Mouse (Mus musculus): Measurements from ENCODE around the gene Zbed6.
"Not testable (repeated sequence)": the region's sequence is repeated elsewhere in the genome, so short reads cannot be mapped to it uniquely, and the experiment has no call there.

DNA sequence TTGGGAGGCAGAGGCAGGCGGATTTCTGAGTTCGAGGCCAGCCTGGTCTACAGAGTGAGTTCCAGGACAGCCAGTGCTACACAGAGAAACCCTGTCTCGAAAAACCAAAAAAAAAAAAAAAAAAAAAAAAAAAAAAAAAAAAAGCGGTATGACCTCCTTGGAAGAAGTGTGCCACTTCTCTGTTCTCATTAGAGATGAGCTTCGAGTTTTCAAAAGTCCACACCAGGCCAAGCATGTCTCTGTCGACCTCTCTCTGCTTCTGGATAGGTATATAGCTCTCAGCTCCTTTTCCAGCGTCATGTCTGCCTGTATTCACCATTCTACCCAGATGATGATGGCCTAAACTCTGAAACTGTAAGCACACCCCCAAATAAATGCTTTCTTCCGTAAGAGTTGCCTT lies 5.0 kb upstream of the Zbed6 start:
- TF ChIP-seq POLR2A (IDR thresholded peaks at IDR 0.05; ENCODE audit: insufficient read depth, low read depth, low read length); CTCF (IDR thresholded peaks at IDR 0.05); EP300 (IDR thresholded peaks at IDR 0.05; ENCODE audit: insufficient read depth, low read depth, low read length): not testable (repeated sequence)

Measured in heart, adult 2 months (tissue).